17 mouse cellular contexts compared by ENCODE assay signal in genomic region chr10:83031561-83031960, GRCm38 (mm10).
"Had no signal": no experiment of that assay in that cellular context is flagged by ENCODE, and none has a peak within 500 bp of the region (broad histone marks: within the 10 kb centered on the region; RNA-seq: fewer than 3 reads in every experiment).

No protein-coding gene starts in this region.

- H3K9ac ChIP-seq: liver, embryonic 13.5 days; midbrain, embryonic 15.5 days had no signal

- H3K4me3 ChIP-seq: layer of hippocampus, adult 2 months; left cerebral cortex, adult 2 months; liver, embryonic 13.5 days; megakaryocyte, embryonic 14.5 days; midbrain, embryonic 15.5 days had no signal

- H3K9me3 ChIP-seq: liver, embryonic 13.5 days; megakaryocyte, embryonic 14.5 days; midbrain, embryonic 15.5 days had no signal

- H3K36me3 ChIP-seq: liver, embryonic 13.5 days; midbrain, embryonic 15.5 days had no signal

- H3K27ac ChIP-seq: layer of hippocampus, adult 2 months; left cerebral cortex, adult 2 months; liver, embryonic 13.5 days; midbrain, embryonic 15.5 days; stomach, postnatal 0 days had no signal

- H3K27me3 ChIP-seq: liver, embryonic 13.5 days; megakaryocyte, embryonic 14.5 days; midbrain, embryonic 15.5 days had no signal

- H3K4me2 ChIP-seq: liver, embryonic 13.5 days; midbrain, embryonic 11.5 days; midbrain, embryonic 15.5 days had no signal

- DNase-seq: kidney, adult 18-20 months; kidney, postnatal 14 days; layer of hippocampus, postnatal 36 days; liver, embryonic 13.5 days; lung, adult 2 months; lung, postnatal 36 days; right cerebral cortex, postnatal 4 days; thymus, adult 2 months; thymus, postnatal 14 days; thymus, postnatal 4 days had no signal

- ATAC-seq: lung, postnatal 0 days; midbrain, embryonic 15.5 days had no signal
